Mouse (Mus musculus): ENCODE data around the gene Il18bp. TPM values are rescaled to one million over a fixed set of nuclear protein-coding genes. Genes with fewer than 3 reads are reported as not detected.

Gene Il18bp
- polyA plus RNA-seq, 1 experiment from 2014 or later, result 3.4 TPM

GRCm38 (mm10) chr7:102000296-102000695, 18.2 kb downstream of the Il18bp start:
- no peak overlapping the region for H3K27ac ChIP-seq (replicated peaks)
- no peak for ATAC-seq (replicated peaks)
- no peak overlapping the region for H3K4me3 ChIP-seq
- peaks cover 93% of the 10 kb centered on the region for H3K36me3 ChIP-seq
- H3K4me2 ChIP-seq (replicated peaks), result no peak overlapping the region
- H3K9me3 ChIP-seq, result no peaks in the 10 kb centered on the region
- WGBS, result 90% methylated on average over 8 of the region's 8 CpGs
- H3K4me1 ChIP-seq, result no peaks in the 10 kb centered on the region
- H3K9ac ChIP-seq (replicated peaks), result no peak overlapping the region
- no peaks in the 10 kb centered on the region for H3K27me3 ChIP-seq

GRCm38 (mm10) chr7:101999461-102000151, 18.9 kb downstream of the Il18bp start:
- Histone ChIP-seq H3K36me3 (peaks cover 93% of the 10 kb centered on the region), H3K4me1 (no peaks in the 10 kb centered on the region), H3K27me3 (no peaks in the 10 kb centered on the region), H3K4me2 (replicated peaks) (no peak overlapping the region), H3K9me3 (no peaks in the 10 kb centered on the region), H3K9ac (replicated peaks) (no peak overlapping the region), H3K27ac (replicated peaks) (no peak overlapping the region), H3K4me3 (no peak overlapping the region)
- 96% methylated on average over 15 of the region's 15 CpGs for WGBS
- ATAC-seq (replicated peaks), result 0 out of 2 replicates have a peak, but pooled peaks have one; percentile 12

GRCm38 (mm10) chr7:101998194-101998927, 20.1 kb downstream of the Il18bp start:
- peaks cover 96% of the 10 kb centered on the region for H3K36me3 ChIP-seq
- H3K4me3 ChIP-seq, result no peak overlapping the region
- no peak overlapping the region for H3K27ac ChIP-seq (replicated peaks)
- no peak overlapping the region for H3K9ac ChIP-seq (replicated peaks)
- no peak overlapping the region for H3K4me2 ChIP-seq (replicated peaks)
- H3K4me1 ChIP-seq, result no peaks in the 10 kb centered on the region
- whole genome bisulfite sequencing, result 66% methylated on average over 14 of the region's 14 CpGs
- peak; percentile 20; the same call in 1 of the 2 replicates for ATAC-seq (replicated peaks)
- H3K27me3 ChIP-seq, result no peaks in the 10 kb centered on the region
- no peaks in the 10 kb centered on the region for H3K9me3 ChIP-seq

- ATAC-seq (replicated peaks), result no peak
- Histone ChIP-seq H3K4me1 (no peaks in the 10 kb centered on the region), H3K36me3 (peaks cover 93% of the 10 kb centered on the region), H3K27me3 (no peaks in the 10 kb centered on the region), H3K27ac (replicated peaks) (no peak overlapping the region), H3K9me3 (no peaks in the 10 kb centered on the region), H3K4me3 (no peak overlapping the region), H3K9ac (replicated peaks) (no peak overlapping the region), H3K4me2 (replicated peaks) (no peak overlapping the region)
- 94% methylated on average over 3 of the region's 3 CpGs for WGBS
Measured at GRCm38 (mm10) chr7:101994241-101994640, 24.2 kb downstream of the Il18bp start.

- Histone ChIP-seq H3K4me1 (no peaks in the 10 kb centered on the region), H3K9me3 (no peaks in the 10 kb centered on the region), H3K27ac (replicated peaks) (no peak overlapping the region), H3K4me2 (replicated peaks) (no peak overlapping the region), H3K9ac (replicated peaks) (no peak overlapping the region), H3K4me3 (no peak overlapping the region), H3K27me3 (no peaks in the 10 kb centered on the region), H3K36me3 (peaks cover 29% of the 10 kb centered on the region)
- no peak for ATAC-seq (replicated peaks)
- 97% methylated on average over 3 of the region's 3 CpGs for WGBS
Measured at GRCm38 (mm10) chr7:101985081-101985480, 33.4 kb downstream of the Il18bp start.

GRCm38 (mm10) chr7:101982735-101983134, 35.8 kb downstream of the Il18bp start:
- ATAC-seq (replicated peaks), result no peak; the same call in 1 of the 2 replicates
- H3K27ac ChIP-seq (replicated peaks), result no peak overlapping the region
- no peaks in the 10 kb centered on the region for H3K27me3 ChIP-seq
- 95% methylated on average over 1 of the region's 1 CpGs for WGBS
- H3K9ac ChIP-seq (replicated peaks), result no peak overlapping the region
- peaks cover 6% of the 10 kb centered on the region for H3K36me3 ChIP-seq
- no peaks in the 10 kb centered on the region for H3K9me3 ChIP-seq
- no peak overlapping the region for H3K4me3 ChIP-seq
- H3K4me2 ChIP-seq (replicated peaks), result no peak overlapping the region
- H3K4me1 ChIP-seq, result no peaks in the 10 kb centered on the region

GRCm38 (mm10) chr7:101974505-101974904, 44.0 kb downstream of the Il18bp start:
- ATAC-seq (replicated peaks), result no peak
- no peaks in the 10 kb centered on the region for H3K27me3 ChIP-seq
- no peak overlapping the region for H3K4me3 ChIP-seq
- H3K27ac ChIP-seq (replicated peaks), result no peak overlapping the region
- 62% methylated on average over 2 of the region's 2 CpGs for WGBS
- H3K4me1 ChIP-seq, result peaks cover 41% of the 10 kb centered on the region
- no peaks in the 10 kb centered on the region for H3K9me3 ChIP-seq
- H3K36me3 ChIP-seq, result peaks cover 4% of the 10 kb centered on the region; the same call in 1 of the 2 replicates
- no peak overlapping the region for H3K4me2 ChIP-seq (replicated peaks)
- H3K9ac ChIP-seq (replicated peaks), result no peak overlapping the region

- Histone ChIP-seq H3K9ac (replicated peaks) (no peak overlapping the region), H3K4me1 (peaks cover 49% of the 10 kb centered on the region)
- WGBS, result 81% methylated on average over 3 of the region's 3 CpGs
Measured at GRCm38 (mm10) chr7:101973730-101974129, 44.8 kb downstream of the Il18bp start.

GRCm38 (mm10) chr7:101971721-101972120, 46.8 kb downstream of the Il18bp start:
- Histone ChIP-seq H3K4me2 (replicated peaks) (peak overlapping the region; percentile 72), H3K27me3 (no peaks in the 10 kb centered on the region), H3K27ac (replicated peaks) (peak overlapping the region; percentile 100), H3K36me3 (no peaks in the 10 kb centered on the region), H3K4me1 (peaks cover 60% of the 10 kb centered on the region), H3K4me3 (peak overlapping the region; percentile 90), H3K9me3 (no peaks in the 10 kb centered on the region), H3K9ac (replicated peaks) (peak overlapping the region; percentile 98)
- WGBS, result 28% methylated on average over 2 of the region's 2 CpGs
- ATAC-seq (replicated peaks), result no peak

More at GRCm38 (mm10) chr7:101973730-101974129, 44.8 kb downstream of the Il18bp start:
- Histone ChIP-seq H3K27ac (replicated peaks) (no peak overlapping the region), H3K36me3 (peaks cover 4% of the 10 kb centered on the region; the same call in 1 of the 2 replicates), H3K4me3 (no peak overlapping the region), H3K4me2 (replicated peaks) (no peak overlapping the region), H3K27me3 (no peaks in the 10 kb centered on the region), H3K9me3 (no peaks in the 10 kb centered on the region)
- no peak for ATAC-seq (replicated peaks)

GRCm38 (mm10) chr7:101970821-101971461, 47.5 kb downstream of the Il18bp start:
- H3K4me2 ChIP-seq (replicated peaks), result peak overlapping the region; percentile 72
- H3K27me3 ChIP-seq, result no peaks in the 10 kb centered on the region
- peak overlapping the region; percentile 100 for H3K27ac ChIP-seq (replicated peaks)
- under 1% methylated on average over 19 of the region's 19 CpGs for WGBS
- H3K4me3 ChIP-seq, result peak overlapping the region; percentile 90
- H3K36me3 ChIP-seq, result no peaks in the 10 kb centered on the region
- peak overlapping the region; percentile 98 for H3K9ac ChIP-seq (replicated peaks)
- no peaks in the 10 kb centered on the region for H3K9me3 ChIP-seq
- H3K4me1 ChIP-seq, result peaks cover 60% of the 10 kb centered on the region
- ATAC-seq (replicated peaks), result peak; percentile 74

GRCm38 (mm10) chr7:101970429-101970775, 48.1 kb downstream of the Il18bp start:
- Histone ChIP-seq H3K9me3 (no peaks in the 10 kb centered on the region), H3K4me3 (peak overlapping the region; percentile 90), H3K9ac (replicated peaks) (peak overlapping the region; percentile 98), H3K27ac (replicated peaks) (peak overlapping the region; percentile 100), H3K4me1 (peaks cover 60% of the 10 kb centered on the region), H3K36me3 (no peaks in the 10 kb centered on the region), H3K27me3 (no peaks in the 10 kb centered on the region), H3K4me2 (replicated peaks) (peak overlapping the region; percentile 72)
- WGBS, result 0% methylated on average over 9 of the region's 17 CpGs
- ATAC-seq (replicated peaks), result peak; percentile 73

All from forebrain, embryonic 15.5 days (tissue).